Mouse (Mus musculus): ENCODE measurements around the gene Mrpl9. TPM values are rescaled to one million over a fixed set of nuclear protein-coding genes. Genes with fewer than 3 reads are reported as not detected.
A peak's percentile ranks its signal among the peaks of the same experiment; 100 is the strongest.

The Mrpl9 gene
- polyA plus RNA-seq, 1 experiment = 48.8 TPM

- DNase-seq (ENCODE audit: low read depth) = peak; percentile 94
- TF ChIP-seq CTCF (IDR thresholded peaks at IDR 0.05; ENCODE audit: borderline replicate concordance, extremely low read depth, insufficient read depth, insufficient read length) (no peak), POLR2A (IDR thresholded peaks at IDR 0.05; ENCODE audit: borderline replicate concordance, extremely low read depth, insufficient read depth, insufficient read length, poor library complexity, severe bottlenecking) (no peak)
Measured at GRCm38 (mm10) chr3:94465632-94466430, 22.7 kb downstream of the Mrpl9 start.

- no peak for DNase-seq (ENCODE audit: low read depth)
- TF ChIP-seq POLR2A (IDR thresholded peaks at IDR 0.05; ENCODE audit: borderline replicate concordance, extremely low read depth, insufficient read depth, insufficient read length, poor library complexity, severe bottlenecking) = no peak
- no peak for TF ChIP-seq CTCF (IDR thresholded peaks at IDR 0.05; ENCODE audit: borderline replicate concordance, extremely low read depth, insufficient read depth, insufficient read length)
Measured at GRCm38 (mm10) chr3:94468931-94469330, 25.8 kb downstream of the Mrpl9 start.

GRCm38 (mm10) chr3:94472447-94473114, 29.5 kb downstream of the Mrpl9 start:
- peak; percentile 84 for DNase-seq (ENCODE audit: low read depth)
- TF ChIP-seq POLR2A (IDR thresholded peaks at IDR 0.05; ENCODE audit: borderline replicate concordance, extremely low read depth, insufficient read depth, insufficient read length, poor library complexity, severe bottlenecking) (no peak), CTCF (IDR thresholded peaks at IDR 0.05; ENCODE audit: borderline replicate concordance, extremely low read depth, insufficient read depth, insufficient read length) (no peak)

GRCm38 (mm10) chr3:94473115-94473505, 30.0 kb downstream of the Mrpl9 start:
- TF ChIP-seq CTCF (IDR thresholded peaks at IDR 0.05; ENCODE audit: borderline replicate concordance, extremely low read depth, insufficient read depth, insufficient read length) (no peak), POLR2A (IDR thresholded peaks at IDR 0.05; ENCODE audit: borderline replicate concordance, extremely low read depth, insufficient read depth, insufficient read length, poor library complexity, severe bottlenecking) (no peak)
- DNase-seq (ENCODE audit: low read depth) = no peak

- TF ChIP-seq CTCF (IDR thresholded peaks at IDR 0.05; ENCODE audit: borderline replicate concordance, extremely low read depth, insufficient read depth, insufficient read length) (no peak), POLR2A (IDR thresholded peaks at IDR 0.05; ENCODE audit: borderline replicate concordance, extremely low read depth, insufficient read depth, insufficient read length, poor library complexity, severe bottlenecking) (no peak)
- no peak for DNase-seq (ENCODE audit: low read depth)
Measured at GRCm38 (mm10) chr3:94473567-94474232, 30.6 kb downstream of the Mrpl9 start.

- no peak for DNase-seq (ENCODE audit: low read depth)
- no peak for TF ChIP-seq CTCF (IDR thresholded peaks at IDR 0.05; ENCODE audit: borderline replicate concordance, extremely low read depth, insufficient read depth, insufficient read length)
- no peak for TF ChIP-seq POLR2A (IDR thresholded peaks at IDR 0.05; ENCODE audit: borderline replicate concordance, extremely low read depth, insufficient read depth, insufficient read length, poor library complexity, severe bottlenecking)
Measured at GRCm38 (mm10) chr3:94476301-94477035, 33.4 kb downstream of the Mrpl9 start.

GRCm38 (mm10) chr3:94477444-94477843, 34.3 kb downstream of the Mrpl9 start:
- peak; percentile 64 for DNase-seq (ENCODE audit: low read depth)
- TF ChIP-seq CTCF (IDR thresholded peaks at IDR 0.05; ENCODE audit: borderline replicate concordance, extremely low read depth, insufficient read depth, insufficient read length) = no peak
- no peak for TF ChIP-seq POLR2A (IDR thresholded peaks at IDR 0.05; ENCODE audit: borderline replicate concordance, extremely low read depth, insufficient read depth, insufficient read length, poor library complexity, severe bottlenecking)

GRCm38 (mm10) chr3:94477981-94478422, 34.9 kb downstream of the Mrpl9 start, which contains the start of gene Celf3:
Gene Celf3, plus strand, starts transcription at chr3:94478295.
- TF ChIP-seq POLR2A (IDR thresholded peaks at IDR 0.05; ENCODE audit: borderline replicate concordance, extremely low read depth, insufficient read depth, insufficient read length, poor library complexity, severe bottlenecking) (peak; percentile 50; the same call in 1 of the 2 replicates), CTCF (IDR thresholded peaks at IDR 0.05; ENCODE audit: borderline replicate concordance, extremely low read depth, insufficient read depth, insufficient read length) (no peak)
- DNase-seq (ENCODE audit: low read depth) = peak; percentile 98

- TF ChIP-seq CTCF (IDR thresholded peaks at IDR 0.05; ENCODE audit: borderline replicate concordance, extremely low read depth, insufficient read depth, insufficient read length) = no peak
- TF ChIP-seq POLR2A (IDR thresholded peaks at IDR 0.05; ENCODE audit: borderline replicate concordance, extremely low read depth, insufficient read depth, insufficient read length, poor library complexity, severe bottlenecking) = no peak
- peak; percentile 55 for DNase-seq (ENCODE audit: low read depth)
Measured at GRCm38 (mm10) chr3:94478591-94479169, 35.6 kb downstream of the Mrpl9 start.

GRCm38 (mm10) chr3:94479564-94479963, 36.4 kb downstream of the Mrpl9 start:
- DNase-seq (ENCODE audit: low read depth) = no peak
- no peak for TF ChIP-seq POLR2A (IDR thresholded peaks at IDR 0.05; ENCODE audit: borderline replicate concordance, extremely low read depth, insufficient read depth, insufficient read length, poor library complexity, severe bottlenecking)
- TF ChIP-seq CTCF (IDR thresholded peaks at IDR 0.05; ENCODE audit: borderline replicate concordance, extremely low read depth, insufficient read depth, insufficient read length) = no peak

All from brain, embryonic 14.5 days (tissue).